Mouse (Mus musculus): ENCODE measurements around the gene Mrpl4.

DNA sequence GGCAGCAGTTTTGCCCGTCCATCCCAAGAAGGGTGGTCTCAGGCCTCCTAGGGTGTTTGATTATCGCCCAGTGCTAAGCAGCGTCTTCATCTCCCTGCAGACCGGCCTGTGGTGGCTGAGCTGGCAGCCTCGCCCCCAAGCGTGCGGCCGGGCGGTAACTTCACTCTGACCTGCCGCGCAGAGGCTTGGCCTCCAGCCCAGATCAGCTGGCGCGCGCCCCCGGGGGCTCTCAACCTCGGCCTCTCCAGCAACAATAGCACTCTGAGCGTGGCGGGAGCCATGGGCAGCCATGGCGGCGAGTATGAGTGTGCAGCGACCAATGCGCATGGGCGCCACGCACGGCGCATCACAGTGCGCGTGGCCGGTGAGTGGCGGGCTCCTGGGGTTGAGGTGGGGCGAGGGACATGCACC, 34.9 kb downstream of the Mrpl4 start:
- TF ChIP-seq MYB (IDR thresholded peaks at IDR 0.05; ENCODE audit: low read depth, low read length) (no peak), CTCF (IDR thresholded peaks at IDR 0.05 in 2 of 3, conservative IDR thresholded peaks at IDR 0.05 in 1 of 3; ENCODE audit: control insufficient read depth in 1 of 3, insufficient read depth in 1 of 3, low read depth in 2 of 3, low read length in 3 of 3, poor library complexity in 1 of 3, severe bottlenecking in 1 of 3) (no peak), ZMIZ1 (IDR thresholded peaks at IDR 0.05; ENCODE audit: low read depth, low read length) (no peak), NELFE (IDR thresholded peaks at IDR 0.05; ENCODE audit: low read depth, low read length) (no peak), POLR2AphosphoS5 (IDR thresholded peaks at IDR 0.05; ENCODE audit: borderline replicate concordance, low read depth, low read length) (no peak), USF1 (IDR thresholded peaks at IDR 0.05; ENCODE audit: low read depth, low read length) (no peak), POLR2A (IDR thresholded peaks at IDR 0.05; ENCODE audit: control insufficient read depth in 1 of 2, insufficient read depth in 1 of 2, low read depth in 1 of 2, low read length in 2 of 2, poor library complexity in 1 of 2) (no peak), ZNF384 (IDR thresholded peaks at IDR 0.05; ENCODE audit: low read depth, low read length) (no peak), POLR2AphosphoS2 (IDR thresholded peaks at IDR 0.05; ENCODE audit: low read length) (no peak), GABPA (IDR thresholded peaks at IDR 0.05; ENCODE audit: low read depth, low read length) (no peak)
